Mouse (Mus musculus) embryonic facial prominence, embryonic 11.5 days (tissue): ENCODE results near the gene Cpt1c. TPM values are rescaled to one million over a fixed set of nuclear protein-coding genes. Genes with fewer than 3 reads are reported as not detected.

Experiments
- ATAC-seq: fragments of 200-750 bp; cut with Nextera tagmentation; replicated peaks from 2 replicates; pipeline ENCODE4 v1.8.0; 2017; ENCODE audit warnings: low read depth; ENCODE audit not compliant: insufficient number of reproducible peaks, low FRiP score, low TSS enrichment
- DNase-seq: peaks from one replicate; pipeline ENCODE4 v3.0.0-alpha.2; 2015; ENCODE audit warnings: low spot score
- H3K27ac ChIP-seq: fragments of 300-500 bp; sonication (generic); replicated peaks from 2 replicates; pipeline ENCODE4 v1.5.1; 2014; ENCODE audit warnings: mild to moderate bottlenecking, low read depth, low read length, control low read depth
- H3K27me3 ChIP-seq: fragments of 300-500 bp; sonication (generic); 2 replicates; pipeline ENCODE4 v1.6.1; 2014; ENCODE audit warnings: mild to moderate bottlenecking, low read length, moderate library complexity, mixed read lengths; ENCODE audit not compliant: control insufficient read depth, insufficient read depth
- H3K36me3 ChIP-seq: fragments of 300-500 bp; sonication (generic); replicated peaks from 2 replicates; pipeline ENCODE4 v1.6.1; 2014; ENCODE audit warnings: low read depth, mild to moderate bottlenecking, low read length, moderate library complexity, mixed read lengths; ENCODE audit not compliant: control insufficient read depth, insufficient read depth
- H3K4me1 ChIP-seq: fragments of 300-500 bp; sonication (generic); 2 replicates; pipeline ENCODE4 v1.6.1; 2014; ENCODE audit warnings: low read length, mixed read lengths; ENCODE audit not compliant: control insufficient read depth, insufficient read depth
- H3K4me2 ChIP-seq: fragments of 300-500 bp; sonication (generic); 2 replicates; pipeline ENCODE4 v1.6.1; 2014; ENCODE audit warnings: low read depth, mild to moderate bottlenecking, control low read depth, low read length, moderate library complexity
- H3K4me3 ChIP-seq: fragments of 300-500 bp; sonication (generic); 2 replicates; pipeline ENCODE4 v1.5.1; 2014; ENCODE audit warnings: low read depth, low read length, control low read depth
- H3K9ac ChIP-seq: fragments of 300-500 bp; sonication (generic); replicated peaks from 2 replicates; pipeline ENCODE4 v1.6.1; 2014; ENCODE audit warnings: mild to moderate bottlenecking, control low read depth, low read length
- H3K9me3 ChIP-seq: fragments of 300-500 bp; sonication (generic); replicated peaks from 2 replicates; pipeline ENCODE4 v1.6.1; 2016; ENCODE audit warnings: mild to moderate bottlenecking, low read length, inconsistent platforms, mixed read lengths; ENCODE audit not compliant: control insufficient read depth
- WGBS: fragments of 180-500 bp; shearing (Covaris S2); extraction: QIAGEN DNeasy Blood & Tissue Kit; methylation state at CpG from one replicate; pipeline ENCODE4 v1.1.7; 2014; 5-methylcytosine and 5-hydroxymethylcytosine counted together
- polyA plus RNA-seq: library from polyadenylated mRNA; unstranded; fragments of >200 nt; fragmentation: Nextera tagmentation; extraction: Ambion mirVana; gene quantifications from 2 replicates; pipeline ENCODE4 v1.2.1, GENCODE M21; 2014

The Cpt1c gene
- polyA plus RNA-seq, 1 experiment from 2014 or later: 14.3 TPM

DNA sequence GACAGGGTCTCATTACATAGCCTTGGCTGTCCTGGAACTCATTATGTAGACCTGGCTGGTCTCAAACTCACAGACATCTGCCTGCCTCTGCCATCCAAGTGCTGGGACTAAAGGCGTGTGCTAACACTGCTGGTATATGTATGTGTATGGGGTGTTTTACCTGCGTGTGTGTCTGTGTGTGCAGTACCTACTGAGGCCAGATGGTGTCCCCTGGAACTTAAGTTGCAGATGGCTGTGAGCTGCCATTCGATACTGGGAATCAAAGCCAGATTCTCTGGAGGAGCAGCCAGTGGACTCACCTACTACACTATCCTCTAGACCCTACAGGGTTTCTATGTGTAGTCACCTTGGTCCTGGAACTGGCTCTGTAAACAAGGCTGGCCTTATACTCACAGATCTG is 49.2 kb downstream of the Cpt1c start:
- DNase-seq: peak; percentile 54
- WGBS: 71% methylated on average over 3 of the region's 3 CpGs
- Histone ChIP-seq H3K36me3 (no peaks in the 10 kb centered on the region; the same call in 1 of the 2 replicates), H3K4me2 (no peak overlapping the region), H3K9ac (no peak overlapping the region), H3K27ac (no peak overlapping the region), H3K4me3 (no peak overlapping the region), H3K9me3 (no peaks in the 10 kb centered on the region), H3K4me1 (no peaks in the 10 kb centered on the region), H3K27me3 (no peaks in the 10 kb centered on the region)
- ATAC-seq: no peak

DNA sequence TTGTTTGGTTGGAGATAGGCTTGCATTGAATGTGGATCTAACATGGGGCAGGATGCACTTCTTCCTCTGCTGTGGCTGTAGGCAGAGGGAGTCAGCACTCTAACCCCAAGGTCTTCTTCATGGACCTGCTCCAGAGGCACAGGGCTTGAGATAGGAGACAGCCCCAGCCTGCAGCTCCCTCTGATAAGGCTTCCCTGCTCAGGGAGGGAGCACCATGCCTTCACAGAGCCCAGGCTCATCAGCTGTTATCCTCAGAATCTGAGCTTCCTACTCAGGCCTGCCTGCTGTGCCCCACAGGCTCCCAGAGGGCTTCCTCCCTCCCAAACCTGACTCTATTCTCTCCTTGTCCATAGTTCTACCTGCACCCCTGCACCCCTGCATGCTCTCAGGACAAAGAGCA is 52.1 kb downstream of the Cpt1c start:
- ATAC-seq (no peak), DNase-seq (no peak)
- Histone ChIP-seq H3K27ac (no peak overlapping the region), H3K4me1 (no peaks in the 10 kb centered on the region), H3K4me3 (no peak overlapping the region), H3K36me3 (no peaks in the 10 kb centered on the region; the same call in 1 of the 2 replicates), H3K9me3 (no peaks in the 10 kb centered on the region), H3K27me3 (no peaks in the 10 kb centered on the region), H3K9ac (no peak overlapping the region), H3K4me2 (no peak overlapping the region)

DNA sequence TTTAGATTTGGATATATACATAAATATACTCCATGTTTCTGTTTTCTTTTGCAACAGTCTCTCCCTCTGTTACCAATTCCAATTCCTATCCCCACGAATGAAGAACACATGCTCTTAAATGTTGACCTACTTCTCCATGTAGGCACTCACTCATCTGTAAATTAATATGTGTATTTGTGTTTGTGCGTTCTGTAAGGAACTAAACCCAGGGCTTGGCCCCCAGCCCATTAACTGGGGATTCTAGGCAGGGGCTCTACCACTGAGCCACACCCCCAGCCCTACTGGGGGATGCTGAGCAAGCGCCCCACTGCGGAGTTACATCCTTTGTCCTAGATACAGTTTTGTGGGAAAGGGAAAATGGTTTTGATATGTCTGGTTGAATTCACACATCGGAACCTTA is 55.5 kb downstream of the Cpt1c start:
- ATAC-seq: no peak
- Histone ChIP-seq H3K4me2 (no peak overlapping the region), H3K36me3 (no peaks in the 10 kb centered on the region; the same call in 1 of the 2 replicates)

DNA sequence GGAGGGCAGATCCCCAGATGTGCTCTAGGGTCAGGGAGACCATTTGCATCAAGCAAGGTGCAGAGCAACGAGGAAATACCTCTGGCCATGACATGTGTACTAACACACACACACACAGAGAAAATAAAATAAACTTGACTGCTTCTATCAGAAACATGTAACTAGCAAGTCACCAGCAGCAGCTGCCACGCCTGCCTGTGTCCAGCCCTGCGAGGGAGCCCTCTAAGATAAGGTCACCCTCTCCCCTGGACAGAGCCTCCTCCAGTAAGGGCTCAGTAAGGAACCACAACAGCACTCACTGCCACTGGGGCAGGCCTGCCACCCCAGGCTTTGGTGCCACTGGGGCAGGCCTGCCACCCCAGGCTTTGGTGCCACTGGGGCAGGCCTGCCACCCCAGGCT is 56.4 kb downstream of the Cpt1c start:
- H3K27ac ChIP-seq: no peak overlapping the region
- H3K9me3 ChIP-seq: no peaks in the 10 kb centered on the region
- H3K27me3 ChIP-seq: no peaks in the 10 kb centered on the region
- H3K4me2 ChIP-seq: no peak overlapping the region
- 80% methylated on average over 3 of the region's 3 CpGs for WGBS
- no peaks in the 10 kb centered on the region for H3K4me1 ChIP-seq
- no peaks in the 10 kb centered on the region; the same call in 1 of the 2 replicates for H3K36me3 ChIP-seq
- ATAC-seq (no peak), DNase-seq (no peak)
- H3K4me3 ChIP-seq: no peak overlapping the region
- H3K9ac ChIP-seq: no peak overlapping the region

More for the DNA sequence above, 55.5 kb downstream of the Cpt1c start:
- Histone ChIP-seq H3K4me3 (no peak overlapping the region), H3K27ac (no peak overlapping the region), H3K9me3 (no peaks in the 10 kb centered on the region), H3K9ac (no peak overlapping the region), H3K4me1 (no peaks in the 10 kb centered on the region), H3K27me3 (no peaks in the 10 kb centered on the region)
- no peak for DNase-seq
- 88% methylated on average over 5 of the region's 5 CpGs for WGBS

DNA sequence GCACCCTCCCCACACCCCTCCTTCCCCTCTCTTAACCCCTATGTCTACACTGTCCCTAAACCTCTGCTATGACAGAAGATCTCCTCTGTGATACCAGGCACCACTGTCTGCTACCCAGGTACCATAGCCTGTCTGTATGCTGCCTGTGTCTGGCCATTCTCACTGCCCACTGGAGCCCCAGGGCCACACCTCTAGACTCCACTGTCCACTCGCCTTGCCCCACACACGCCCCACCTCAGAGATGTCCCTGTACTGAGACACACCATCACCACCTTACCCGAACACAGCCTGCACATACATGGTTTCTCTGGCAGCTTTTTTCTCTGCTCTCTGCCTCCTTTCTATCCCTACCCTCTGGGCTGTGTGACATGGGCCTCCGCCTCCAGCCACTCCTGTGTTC is 57.8 kb downstream of the Cpt1c start:
- H3K4me3 ChIP-seq: no peak overlapping the region
- H3K36me3 ChIP-seq: no peaks in the 10 kb centered on the region; the same call in 1 of the 2 replicates

DNA sequence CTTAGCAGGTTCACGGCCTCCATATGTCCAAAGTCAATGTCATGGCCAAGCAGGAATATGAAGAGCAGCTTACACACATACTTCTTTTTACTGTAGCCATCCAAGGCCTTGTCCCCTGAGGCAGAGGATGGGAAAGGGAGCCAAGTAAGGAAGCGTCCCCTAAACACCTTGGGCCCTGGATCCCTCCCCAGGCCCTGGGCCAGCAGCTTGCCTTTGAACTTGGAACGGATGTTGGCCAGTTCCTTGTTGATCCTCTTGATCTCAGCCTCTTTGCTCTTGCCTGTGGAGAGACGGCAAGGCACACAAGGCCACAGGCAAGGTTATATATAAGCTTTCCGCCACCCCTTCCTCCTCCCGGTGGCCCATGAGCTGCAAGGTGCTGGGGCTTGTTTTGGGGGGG is 58.5 kb downstream of the Cpt1c start:
- Histone ChIP-seq H3K9ac (no peak overlapping the region), H3K9me3 (no peaks in the 10 kb centered on the region), H3K4me2 (no peak overlapping the region), H3K4me1 (no peaks in the 10 kb centered on the region), H3K27me3 (no peaks in the 10 kb centered on the region), H3K36me3 (no peaks in the 10 kb centered on the region; the same call in none of the 2 replicates), H3K4me3 (no peak overlapping the region), H3K27ac (no peak overlapping the region)
- ATAC-seq: no peak
- no peak for DNase-seq
- WGBS: 80% methylated on average over 6 of the region's 6 CpGs

More for the DNA sequence above, 57.8 kb downstream of the Cpt1c start:
- ATAC-seq: peak; percentile 46; the same call in 1 of the 2 replicates
- 92% methylated on average over 4 of the region's 4 CpGs for WGBS
- Histone ChIP-seq H3K27ac (no peak overlapping the region), H3K9ac (no peak overlapping the region), H3K9me3 (no peaks in the 10 kb centered on the region), H3K4me1 (no peaks in the 10 kb centered on the region), H3K4me2 (no peak overlapping the region), H3K27me3 (no peaks in the 10 kb centered on the region)
- no peak for DNase-seq

DNA sequence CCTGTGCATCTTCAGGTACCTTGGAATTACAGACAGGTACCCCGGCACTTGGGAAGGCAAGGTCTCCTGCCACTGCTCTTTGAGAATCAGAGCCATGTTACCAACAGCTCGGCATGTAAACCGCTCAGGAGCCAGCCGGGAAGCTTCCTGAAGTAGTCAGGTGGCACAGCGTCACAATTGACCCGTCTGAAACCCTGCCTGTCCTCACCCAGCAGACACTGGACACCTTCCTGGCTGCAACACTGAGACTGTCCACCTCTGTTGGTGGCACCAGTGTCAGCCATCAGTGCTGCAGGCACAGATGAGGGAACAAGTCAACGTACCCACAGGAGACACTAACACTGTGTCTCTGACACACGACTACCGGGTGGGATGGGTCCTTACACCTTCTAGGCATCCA is 59.3 kb downstream of the Cpt1c start:
- no peak overlapping the region for H3K4me2 ChIP-seq
- no peaks in the 10 kb centered on the region for H3K9me3 ChIP-seq
- no peaks in the 10 kb centered on the region for H3K4me1 ChIP-seq
- H3K27ac ChIP-seq: no peak overlapping the region
- H3K4me3 ChIP-seq: no peak overlapping the region; the same call in 1 of the 2 replicates
- no peaks in the 10 kb centered on the region; the same call in none of the 2 replicates for H3K36me3 ChIP-seq
- no peak overlapping the region for H3K9ac ChIP-seq
- H3K27me3 ChIP-seq: no peaks in the 10 kb centered on the region
- ATAC-seq (no peak), DNase-seq (no peak)
- 92% methylated on average over 9 of the region's 9 CpGs for WGBS

DNA sequence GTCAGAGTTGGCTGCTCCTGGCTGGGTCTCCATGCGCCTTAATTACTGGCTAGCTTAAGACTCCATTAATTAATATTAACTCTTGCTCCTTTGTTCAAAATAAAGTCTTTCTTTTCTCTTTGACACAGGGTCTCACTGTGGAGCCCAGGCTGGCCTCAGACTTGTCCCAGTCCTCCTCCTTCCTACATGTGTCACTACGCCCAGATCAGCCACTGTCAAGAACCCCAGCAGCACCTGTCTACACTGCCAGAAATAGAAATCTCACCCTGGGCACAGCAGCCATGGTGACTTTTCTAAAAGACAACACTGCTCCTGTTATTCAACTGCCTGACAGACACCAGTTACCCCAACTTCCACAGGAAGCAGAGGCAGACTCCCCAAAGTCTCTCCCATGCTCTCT is 60.3 kb downstream of the Cpt1c start:
- DNase-seq: no peak
- H3K27me3 ChIP-seq: no peaks in the 10 kb centered on the region

More for the DNA sequence above, 60.3 kb downstream of the Cpt1c start:
- Histone ChIP-seq H3K4me2 (no peak overlapping the region), H3K4me3 (no peak overlapping the region), H3K9me3 (no peaks in the 10 kb centered on the region), H3K27ac (no peak overlapping the region), H3K9ac (no peak overlapping the region), H3K36me3 (no peaks in the 10 kb centered on the region; the same call in none of the 2 replicates), H3K4me1 (no peaks in the 10 kb centered on the region)
- ATAC-seq: no peak
- WGBS: 90% methylated on average over 2 of the region's 2 CpGs
